Mouse (Mus musculus) left cerebral cortex, postnatal 14 days (tissue): ENCODE results near the gene 6430548M08Rik. TPM values are rescaled to one million over a fixed set of nuclear protein-coding genes. Genes with fewer than 3 reads are reported as not detected.

Source experiments
- DNase-seq, 2 experiments: peaks; one replicate each; pipeline ENCODE4 v3.0.0; 2021 to 2022; ENCODE audit warnings: low spot score in 2 of 2, mixed read lengths in 1 of 2
- intact Hi-C: fragments of 180-260 bp; cut with DNase I; formaldehyde crosslinking; loops from one replicate; pipeline ENCODE4 v1.15.1; 2025
- total RNA-seq, 2 experiments: library from RNA; stranded (reverse); gene quantifications; 2 replicates each; pipeline ENCODE4 v1.2.3; 2021

Gene 6430548M08Rik
- total RNA-seq, 2 experiments from 2014 or later = 134 to 145 TPM

DNA sequence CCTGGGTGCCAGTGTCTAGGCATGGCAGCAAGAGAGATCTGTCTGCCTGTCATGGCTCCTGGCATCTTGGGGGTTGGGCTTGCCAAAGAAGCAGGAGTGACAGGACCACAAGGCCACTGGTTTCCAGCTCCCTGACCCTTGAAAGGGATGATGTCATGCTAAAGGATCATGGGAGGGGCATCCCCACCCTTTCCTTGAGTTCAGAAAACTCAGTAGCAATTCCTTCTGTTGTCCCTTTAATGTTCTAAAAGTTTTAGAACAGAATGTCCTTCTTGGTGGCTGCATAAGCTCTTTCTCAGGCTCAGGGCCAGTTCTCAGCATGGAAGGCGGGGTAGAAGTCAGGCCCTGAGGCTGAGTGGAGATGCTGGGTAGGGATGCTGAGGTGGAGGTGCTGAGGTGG, 59.2 kb downstream of the 6430548M08Rik start:
- intact Hi-C loops = no loop called here
- DNase-seq = no peak

DNA sequence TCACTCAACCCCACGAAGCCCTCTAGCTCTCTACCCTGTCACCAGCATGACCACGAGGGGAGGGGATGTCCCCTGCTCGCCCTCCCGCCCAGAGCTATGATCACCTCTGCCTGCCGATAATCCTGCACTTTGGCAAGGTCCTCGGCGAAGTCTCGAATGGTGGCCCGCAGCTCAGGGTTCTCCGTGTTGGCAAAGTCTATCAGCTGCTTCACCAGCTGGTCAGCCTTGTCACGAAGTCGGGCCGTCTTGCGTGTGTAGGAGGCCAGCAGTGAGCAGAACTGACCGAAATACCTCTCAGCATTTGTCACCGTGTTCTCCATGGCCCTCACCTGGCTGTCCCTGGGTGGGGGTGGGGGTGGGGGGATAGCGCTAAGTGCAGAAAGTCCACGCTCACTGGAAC, 60.7 kb downstream of the 6430548M08Rik start:
- intact Hi-C loops = loop anchor here (5.0 kb wide), 3 partner anchors 93 to 438 kb away; no protein-coding TSS in a partner anchor
- DNase-seq = no peak

DNA sequence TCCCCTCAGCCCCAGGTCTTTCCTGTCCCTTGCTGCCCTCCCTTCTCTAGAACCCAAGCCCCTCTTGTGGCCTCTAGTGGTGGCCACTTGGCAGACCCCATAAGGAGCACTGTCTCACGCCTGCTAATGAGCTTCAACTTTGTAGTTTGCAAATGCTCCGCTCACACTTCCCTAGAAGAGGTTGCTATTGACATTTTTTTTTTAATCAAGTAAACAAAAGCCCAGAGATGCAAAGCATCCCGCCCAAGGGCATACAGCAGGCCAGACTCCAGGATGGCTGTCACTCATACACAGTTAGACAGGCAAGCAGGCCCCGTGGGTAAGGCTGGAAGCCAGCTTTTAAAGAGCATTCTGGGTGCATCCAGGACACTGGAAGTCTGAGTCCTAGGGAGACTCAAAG, 62.7 kb downstream of the 6430548M08Rik start:
- intact Hi-C loops = loop anchor here (5.0 kb wide), 3 partner anchors 91 to 436 kb away; no protein-coding TSS in a partner anchor
- DNase-seq = no peak

GRCm38 (mm10) chr8:120177318-120178123, 63.6 kb downstream of the 6430548M08Rik start, which contains the start of gene Fam92b:
TSS of gene Fam92b (minus strand) at chr8:120177466.
- intact Hi-C loops = loop anchor here (5.0 kb wide), 3 partner anchors 90 to 435 kb away; no protein-coding TSS in a partner anchor
- DNase-seq = peak; percentile 64 to 69

GRCm38 (mm10) chr8:120178124-120178514, 64.2 kb downstream of the 6430548M08Rik start:
- intact Hi-C loops = loop anchor here (5.0 kb wide), 3 partner anchors 89 to 434 kb away; no protein-coding TSS in a partner anchor
- DNase-seq = no peak

GRCm38 (mm10) chr8:120179027-120179431, 65.1 kb downstream of the 6430548M08Rik start:
- intact Hi-C loops = loop anchor here (5.0 kb wide), 3 partner anchors 88 to 433 kb away; no protein-coding TSS in a partner anchor
- DNase-seq = peak; percentile 86 to 92

GRCm38 (mm10) chr8:120180445-120180970, 66.6 kb downstream of the 6430548M08Rik start:
- DNase-seq = no peak
- intact Hi-C loops = loop anchor here (2.0 to 10.0 kb wide), 2 partner anchors 140 to 414 kb away; no protein-coding TSS in a partner anchor

DNA sequence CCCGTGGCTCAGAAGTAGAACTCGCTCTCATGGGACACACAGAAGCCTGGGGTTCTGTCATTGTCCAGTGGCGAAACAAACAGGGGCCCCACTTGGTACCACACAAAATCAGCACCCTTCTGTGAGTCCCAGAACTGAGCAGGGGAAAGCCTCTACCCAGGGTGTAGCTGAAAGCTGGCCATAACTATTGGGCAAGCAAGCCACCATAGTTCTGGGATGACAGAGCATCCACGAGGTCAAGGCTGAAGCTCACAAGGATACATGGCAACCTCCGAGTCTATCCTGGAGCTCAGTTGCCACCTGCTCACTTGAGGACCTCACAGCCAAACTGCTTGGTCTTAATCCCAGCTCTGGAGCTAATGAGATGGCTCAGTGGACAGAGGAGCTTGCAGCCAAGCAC, 67.3 kb downstream of the 6430548M08Rik start:
- DNase-seq = no peak
- intact Hi-C loops = loop anchor here (2.0 to 10.0 kb wide), 2 partner anchors 140 to 414 kb away; no protein-coding TSS in a partner anchor

DNA sequence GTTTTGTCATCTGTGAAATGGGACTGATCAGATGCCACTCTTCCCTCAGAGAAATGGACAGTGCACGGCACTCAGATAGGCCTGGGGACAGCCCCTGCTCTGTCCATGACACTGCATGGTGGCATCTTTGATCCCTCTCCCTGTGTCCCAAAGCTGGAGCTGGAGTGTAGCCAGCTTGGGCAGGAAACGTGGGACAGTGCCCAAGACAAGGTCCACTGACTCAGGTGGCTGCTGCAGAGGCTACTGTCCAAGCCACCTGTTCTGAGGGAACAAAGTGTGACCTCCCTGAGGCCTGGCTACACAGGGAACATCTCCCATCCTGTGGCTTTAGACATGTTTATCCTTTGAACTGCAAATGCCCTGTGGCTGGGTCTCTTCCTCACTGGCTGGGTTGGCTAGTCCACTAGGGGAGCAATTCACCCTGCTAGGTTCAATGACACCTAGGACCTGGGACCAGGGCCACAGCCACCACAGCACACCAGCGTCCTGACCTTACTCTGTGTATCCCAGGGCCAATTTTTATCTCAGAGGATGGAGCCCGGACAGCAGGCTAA, 68.0 kb downstream of the 6430548M08Rik start:
- intact Hi-C loops = loop anchor here (2.0 to 10.0 kb wide), 2 partner anchors 139 to 413 kb away; no protein-coding TSS in a partner anchor
- DNase-seq = no peak

- intact Hi-C loops = loop anchor here (10.0 kb wide), 1 partner anchor 410 kb away; no protein-coding TSS in a partner anchor
These were observed 70.4 kb downstream of the 6430548M08Rik start for GRCm38 (mm10) chr8:120184366-120184765.

DNA sequence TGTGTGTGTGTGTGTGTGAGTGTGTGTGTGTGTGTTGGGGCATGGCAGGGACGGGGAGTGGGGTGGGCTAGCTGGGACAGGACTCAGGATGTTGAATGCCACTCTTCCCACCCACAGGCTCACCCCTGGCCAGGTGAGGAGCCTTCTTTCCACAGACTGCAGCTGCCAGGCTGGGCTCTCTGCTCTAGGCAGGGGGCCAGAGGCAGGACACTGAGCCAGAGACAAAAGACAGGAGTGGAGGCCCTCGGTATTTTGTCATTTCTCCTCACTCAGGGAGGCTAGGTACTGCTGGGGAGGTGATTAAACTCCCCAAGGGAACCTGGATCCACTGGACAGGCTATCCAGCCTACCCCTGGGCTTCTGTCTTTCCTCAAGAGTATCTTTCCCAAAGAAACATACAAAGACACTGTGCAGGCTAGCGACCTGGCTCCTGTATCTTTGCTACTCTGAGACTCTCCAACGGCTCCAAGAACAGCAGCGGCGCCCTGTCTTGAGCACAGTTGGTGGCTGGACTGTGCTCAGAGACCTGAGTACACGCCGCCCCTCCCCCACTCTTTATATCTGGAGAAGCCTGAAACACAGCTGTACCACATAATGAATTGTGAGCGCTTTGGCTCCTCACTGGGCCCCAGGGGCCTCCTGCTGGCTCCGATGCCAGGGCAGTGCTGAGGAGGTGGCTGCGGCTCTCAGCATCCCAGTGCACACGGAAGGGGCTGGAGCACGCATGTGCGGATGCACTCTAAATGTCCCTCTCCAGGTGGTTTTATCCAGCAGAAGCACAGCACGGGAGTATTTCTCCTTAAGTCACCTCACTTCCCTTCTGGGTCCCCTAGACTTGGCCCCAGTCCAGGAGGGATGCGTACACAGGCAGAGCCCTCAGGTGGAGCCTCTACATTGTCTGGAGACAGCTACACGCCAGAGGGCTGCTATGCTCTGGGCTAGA, 71.2 kb downstream of the 6430548M08Rik start:
- intact Hi-C loops = loop anchor here (10.0 kb wide), 1 partner anchor 410 kb away; no protein-coding TSS in a partner anchor
- no peak for DNase-seq

More at GRCm38 (mm10) chr8:120184366-120184765, 70.4 kb downstream of the 6430548M08Rik start:
- no peak for DNase-seq

DNA sequence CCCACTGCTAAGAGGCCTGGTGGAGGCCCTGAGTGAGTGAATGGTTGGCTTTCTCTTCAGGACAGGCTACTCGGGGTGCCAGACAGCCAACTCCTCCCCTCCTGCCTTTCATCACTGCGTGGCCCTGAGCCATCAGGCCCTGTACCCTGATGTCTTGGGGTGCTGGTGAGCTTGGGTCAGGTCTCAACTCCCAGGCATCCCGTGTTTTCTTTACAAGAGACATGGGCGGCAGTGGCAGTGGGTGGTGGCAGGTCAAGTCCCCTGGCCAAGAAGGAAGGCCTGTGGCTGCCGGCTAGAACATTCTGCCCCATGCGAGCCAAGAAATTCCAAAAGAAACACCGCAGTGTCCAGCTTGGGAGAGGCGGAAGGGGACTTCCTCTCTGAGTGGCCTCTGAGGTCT, 72.5 kb downstream of the 6430548M08Rik start:
- no peak for DNase-seq
- intact Hi-C loops = loop anchor here (10.0 kb wide), 1 partner anchor 408 kb away; no protein-coding TSS in a partner anchor

DNA sequence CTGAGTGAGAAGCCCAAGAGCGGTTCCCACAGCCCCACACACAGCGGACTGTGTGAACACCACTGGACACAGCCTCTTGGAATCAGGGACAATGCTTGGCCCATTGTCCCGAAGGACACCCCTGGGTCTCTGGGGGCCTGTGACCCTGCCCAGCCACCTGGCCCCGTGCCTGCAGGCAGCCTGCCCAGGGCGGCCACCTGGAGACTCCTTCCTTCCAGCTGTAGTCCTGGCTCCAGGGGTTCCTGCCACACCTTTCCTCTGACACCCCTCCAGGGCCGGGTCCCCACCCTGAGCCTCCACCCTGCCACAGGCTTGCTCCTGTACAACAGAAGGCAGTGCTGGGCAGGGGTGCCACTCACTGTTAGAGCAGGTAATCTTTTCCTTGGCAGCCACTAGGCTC, 74.6 kb downstream of the 6430548M08Rik start:
- DNase-seq = no peak
- intact Hi-C loops = loop anchor here (10.0 kb wide), 1 partner anchor 406 kb away; no protein-coding TSS in a partner anchor

- no peak for DNase-seq
- intact Hi-C loops = loop anchor here (10.0 kb wide), 1 partner anchor 405 kb away; no protein-coding TSS in a partner anchor
These were observed 75.5 kb downstream of the 6430548M08Rik start for GRCm38 (mm10) chr8:120189440-120189839.

- intact Hi-C loops = no loop called here
- DNase-seq = no peak
These were observed 76.3 kb downstream of the 6430548M08Rik start for GRCm38 (mm10) chr8:120190107-120190809.

DNA sequence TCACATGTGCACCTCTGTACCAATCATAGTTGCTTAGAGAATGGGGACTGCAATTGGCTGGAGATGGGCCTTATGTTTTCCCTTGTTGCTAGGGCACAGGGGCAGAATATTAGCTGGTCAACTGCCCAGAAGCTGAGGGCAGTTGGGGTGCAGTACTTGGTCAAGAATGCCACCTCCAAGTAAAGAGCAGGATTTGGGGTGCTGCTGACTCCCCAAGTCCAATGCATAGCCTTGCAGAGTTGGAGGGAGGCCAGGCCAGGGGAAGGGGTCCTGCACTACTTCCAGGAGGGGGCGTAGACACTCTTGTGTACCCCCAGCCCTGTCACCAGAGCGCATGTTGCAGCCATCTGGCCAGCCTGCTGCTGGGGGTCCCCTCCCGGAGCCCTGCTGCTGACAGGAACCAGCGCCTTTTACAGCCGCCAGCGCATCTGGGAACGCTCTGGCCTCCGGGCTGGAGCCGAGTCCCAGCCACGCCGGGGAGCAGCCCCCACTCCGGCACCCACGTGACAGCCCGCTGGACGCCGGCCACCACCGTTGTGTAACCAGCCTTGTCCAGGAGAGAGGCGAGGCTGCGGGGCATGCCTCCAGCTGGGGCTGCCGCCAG, 77.0 kb downstream of the 6430548M08Rik start:
- intact Hi-C loops = no loop called here
- peak; percentile 83 to 85 for DNase-seq

DNA sequence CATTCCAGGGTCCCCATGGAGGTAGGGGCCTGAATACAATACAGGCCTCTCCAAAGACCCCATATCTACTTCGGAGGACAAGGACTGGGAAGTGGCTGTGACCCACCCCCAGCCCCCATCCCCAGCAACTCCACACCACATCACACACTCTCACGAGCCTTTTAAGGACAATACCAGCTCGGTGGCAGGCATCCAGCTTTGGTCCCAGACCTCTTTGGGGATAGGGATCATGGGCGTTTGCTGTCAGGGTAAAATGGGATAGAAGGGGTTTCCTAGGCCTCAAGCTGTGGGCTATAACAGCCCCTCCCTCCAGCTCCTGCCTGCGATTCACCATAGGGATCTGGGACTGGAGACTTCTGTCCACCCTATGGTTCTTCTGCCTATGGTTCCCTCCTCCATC, 77.7 kb downstream of the 6430548M08Rik start:
- intact Hi-C loops = no loop called here
- DNase-seq = no peak

DNA sequence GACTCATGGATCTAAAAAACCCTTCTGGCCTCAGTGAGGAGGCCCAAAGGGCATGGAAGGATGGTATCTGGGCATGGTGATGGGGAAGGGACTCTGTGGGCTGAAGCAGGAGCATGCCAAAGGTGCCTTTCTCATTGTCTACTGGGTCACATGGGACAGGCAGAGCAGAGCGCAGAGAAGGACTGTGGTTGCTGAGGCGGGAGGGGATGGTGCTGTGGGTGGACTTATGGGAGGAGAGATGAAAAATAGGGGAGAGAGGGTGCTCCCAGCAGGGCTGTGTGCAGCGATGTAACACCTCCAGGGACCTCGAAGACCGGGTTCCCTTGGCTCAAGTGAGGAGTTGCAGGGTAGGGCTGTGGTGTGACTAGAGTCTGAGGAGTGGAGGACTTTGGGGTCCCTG, 78.2 kb downstream of the 6430548M08Rik start:
- intact Hi-C loops = no loop called here
- no peak for DNase-seq
